Mouse (Mus musculus): ENCODE results near the gene Cux1. TPM values are rescaled to one million over a fixed set of nuclear protein-coding genes. Genes with fewer than 3 reads are reported as not detected.

Gene Cux1
- polyA plus RNA-seq, 1 experiment: 24.7 TPM

DNA sequence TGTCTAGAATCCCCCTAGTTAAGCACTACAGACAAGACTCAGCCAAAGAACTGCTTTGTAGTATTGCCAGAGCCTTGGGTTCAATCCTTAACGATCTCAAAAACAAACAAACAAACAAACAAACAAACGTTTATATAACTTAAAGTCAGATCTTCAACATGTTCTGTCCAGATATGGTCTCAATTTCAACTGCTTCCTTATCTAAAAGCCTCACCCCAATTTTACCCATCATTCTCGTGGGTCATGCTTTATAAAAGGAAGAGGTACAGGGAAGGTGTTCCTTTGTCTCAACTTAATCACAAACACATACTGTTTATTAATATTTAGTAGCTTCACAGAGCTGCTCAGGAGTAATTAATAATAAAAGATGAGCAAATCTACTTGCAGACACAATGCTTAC, 146.9 kb downstream of the Cux1 start:
- H3K4me1 ChIP-seq (ENCODE audit: control insufficient read depth, insufficient read depth, insufficient read length): no peaks in the 10 kb centered on the region
- no peak overlapping the region for H3K4me3 ChIP-seq (ENCODE audit: extremely low read depth, insufficient read depth, insufficient read length)
- WGBS: 87% methylated on average over 3 of the region's 3 CpGs
- no peaks in the 10 kb centered on the region for H3K36me3 ChIP-seq (ENCODE audit: control insufficient read depth, insufficient read depth, low read length)
- no peak for TF ChIP-seq CTCF (IDR thresholded peaks at IDR 0.05; ENCODE audit: extremely low read depth, insufficient read depth, insufficient read length, insufficient replicate concordance)
- TF ChIP-seq POLR2A (IDR thresholded peaks at IDR 0.05; ENCODE audit: low read depth, low read length): no peak
- no peaks in the 10 kb centered on the region for H3K27me3 ChIP-seq (ENCODE audit: control insufficient read depth, insufficient read depth, low read length)
- no peak for DNase-seq (ENCODE audit: low read depth in 1 of 2, low spot score in 2 of 2)
- H3K27ac ChIP-seq (ENCODE audit: insufficient read depth, low read length): no peak overlapping the region

- 86% methylated on average over 4 of the region's 4 CpGs for WGBS
- no peak for TF ChIP-seq CTCF (IDR thresholded peaks at IDR 0.05; ENCODE audit: extremely low read depth, insufficient read depth, insufficient read length, insufficient replicate concordance)
- TF ChIP-seq POLR2A (IDR thresholded peaks at IDR 0.05; ENCODE audit: low read depth, low read length): no peak
- no peak overlapping the region for H3K27ac ChIP-seq (ENCODE audit: insufficient read depth, low read length)
- no peaks in the 10 kb centered on the region for H3K36me3 ChIP-seq (ENCODE audit: control insufficient read depth, insufficient read depth, low read length)
- no peaks in the 10 kb centered on the region for H3K27me3 ChIP-seq (ENCODE audit: control insufficient read depth, insufficient read depth, low read length)
- H3K4me3 ChIP-seq (ENCODE audit: extremely low read depth, insufficient read depth, insufficient read length): no peak overlapping the region
- no peak for DNase-seq (ENCODE audit: low read depth in 1 of 2, low spot score in 2 of 2)
- peaks cover 6% of the 10 kb centered on the region; the same call in 1 of the 2 replicates for H3K4me1 ChIP-seq (ENCODE audit: control insufficient read depth, insufficient read depth, insufficient read length)
Observed at GRCm38 (mm10) chr5:136417891-136418290, 149.4 kb downstream of the Cux1 start.

- DNase-seq (ENCODE audit: low read depth in 1 of 2, low spot score in 2 of 2): no peak
- H3K27ac ChIP-seq (ENCODE audit: insufficient read depth, low read length): no peak overlapping the region
- H3K27me3 ChIP-seq (ENCODE audit: control insufficient read depth, insufficient read depth, low read length): no peaks in the 10 kb centered on the region
Observed at GRCm38 (mm10) chr5:136414479-136414878, 152.8 kb downstream of the Cux1 start.

DNA sequence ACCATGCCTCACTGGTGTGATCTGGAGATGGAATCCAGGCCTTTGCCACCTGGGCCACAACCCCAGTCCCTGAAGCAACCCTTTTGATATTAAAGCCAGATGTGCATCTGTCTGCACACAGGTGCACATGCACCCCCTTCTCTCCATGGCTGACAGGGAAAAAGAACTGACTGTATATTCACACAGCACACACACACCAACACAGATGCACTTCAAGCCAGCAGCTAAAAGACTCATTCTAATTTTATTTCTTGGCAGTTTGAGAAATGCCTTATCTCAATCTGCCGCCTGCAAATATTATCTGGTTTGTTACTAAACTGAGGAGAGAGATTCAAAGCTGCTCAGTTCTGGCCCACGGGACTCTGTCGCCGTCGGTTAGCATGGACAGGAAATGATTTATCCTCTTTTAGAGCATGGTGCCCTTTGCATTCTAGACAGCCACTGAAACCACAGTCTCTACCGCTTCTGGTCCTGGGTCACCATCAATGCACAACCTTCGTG, 156.6 kb downstream of the Cux1 start:
- no peak overlapping the region for H3K4me3 ChIP-seq (ENCODE audit: extremely low read depth, insufficient read depth, insufficient read length)
- H3K27me3 ChIP-seq (ENCODE audit: control insufficient read depth, insufficient read depth, low read length): no peaks in the 10 kb centered on the region
- H3K36me3 ChIP-seq (ENCODE audit: control insufficient read depth, insufficient read depth, low read length): no peaks in the 10 kb centered on the region
- DNase-seq (ENCODE audit: low read depth in 1 of 2, low spot score in 2 of 2): no peak
- TF ChIP-seq CTCF (IDR thresholded peaks at IDR 0.05; ENCODE audit: extremely low read depth, insufficient read depth, insufficient read length, insufficient replicate concordance) (no peak), POLR2A (IDR thresholded peaks at IDR 0.05; ENCODE audit: low read depth, low read length) (no peak)
- H3K4me1 ChIP-seq (ENCODE audit: control insufficient read depth, insufficient read depth, insufficient read length): peaks cover 9% of the 10 kb centered on the region; the same call in 1 of the 2 replicates
- 8% methylated on average over 7 of the region's 7 CpGs for WGBS
- no peak overlapping the region for H3K27ac ChIP-seq (ENCODE audit: insufficient read depth, low read length)

More at GRCm38 (mm10) chr5:136414479-136414878, 152.8 kb downstream of the Cux1 start:
- H3K4me3 ChIP-seq (ENCODE audit: extremely low read depth, insufficient read depth, insufficient read length): no peak overlapping the region
- no peaks in the 10 kb centered on the region for H3K36me3 ChIP-seq (ENCODE audit: control insufficient read depth, insufficient read depth, low read length)
- TF ChIP-seq CTCF (IDR thresholded peaks at IDR 0.05; ENCODE audit: extremely low read depth, insufficient read depth, insufficient read length, insufficient replicate concordance) (no peak), POLR2A (IDR thresholded peaks at IDR 0.05; ENCODE audit: low read depth, low read length) (no peak)
- peaks cover 9% of the 10 kb centered on the region; the same call in 1 of the 2 replicates for H3K4me1 ChIP-seq (ENCODE audit: control insufficient read depth, insufficient read depth, insufficient read length)
- 68% methylated on average over 2 of the region's 2 CpGs for WGBS

- H3K4me3 ChIP-seq (ENCODE audit: extremely low read depth, insufficient read depth, insufficient read length): no peak overlapping the region
- no peak overlapping the region for H3K27ac ChIP-seq (ENCODE audit: insufficient read depth, low read length)
- H3K36me3 ChIP-seq (ENCODE audit: control insufficient read depth, insufficient read depth, low read length): no peaks in the 10 kb centered on the region
- no peak for DNase-seq (ENCODE audit: low read depth in 1 of 2, low spot score in 2 of 2)
- no peak for TF ChIP-seq POLR2A (IDR thresholded peaks at IDR 0.05; ENCODE audit: low read depth, low read length)
- no peak for TF ChIP-seq CTCF (IDR thresholded peaks at IDR 0.05; ENCODE audit: extremely low read depth, insufficient read depth, insufficient read length, insufficient replicate concordance)
- H3K4me1 ChIP-seq (ENCODE audit: control insufficient read depth, insufficient read depth, insufficient read length): peaks cover 8% of the 10 kb centered on the region
- no peaks in the 10 kb centered on the region for H3K27me3 ChIP-seq (ENCODE audit: control insufficient read depth, insufficient read depth, low read length)
Observed at GRCm38 (mm10) chr5:136406357-136406756, 160.9 kb downstream of the Cux1 start.

- peak overlapping the region; percentile 69 for H3K27ac ChIP-seq (ENCODE audit: insufficient read depth, low read length)
- H3K27me3 ChIP-seq (ENCODE audit: control insufficient read depth, insufficient read depth, low read length): no peaks in the 10 kb centered on the region
- H3K4me1 ChIP-seq (ENCODE audit: control insufficient read depth, insufficient read depth, insufficient read length): peaks cover 6% of the 10 kb centered on the region; the same call in 1 of the 2 replicates
- H3K36me3 ChIP-seq (ENCODE audit: control insufficient read depth, insufficient read depth, low read length): no peaks in the 10 kb centered on the region
- DNase-seq (ENCODE audit: low read depth in 1 of 2, low spot score in 2 of 2): peak in 1 of 2 experiments; percentile 12
- TF ChIP-seq CTCF (IDR thresholded peaks at IDR 0.05; ENCODE audit: extremely low read depth, insufficient read depth, insufficient read length, insufficient replicate concordance) (no peak), POLR2A (IDR thresholded peaks at IDR 0.05; ENCODE audit: low read depth, low read length) (no peak)
- 25% methylated on average over 19 of the region's 19 CpGs for WGBS
- H3K4me3 ChIP-seq (ENCODE audit: extremely low read depth, insufficient read depth, insufficient read length): no peak overlapping the region; the same call in 1 of the 2 replicates
Observed at GRCm38 (mm10) chr5:136403565-136403961, 163.7 kb downstream of the Cux1 start.
